Mouse (Mus musculus) liver, embryonic 14.5 days (tissue): ENCODE measurements around the gene Epm2aip1. TPM values are rescaled to one million over a fixed set of nuclear protein-coding genes. Genes with fewer than 3 reads are reported as not detected.

ENCODE experiments used
- ATAC-seq: fragments of 200-750 bp; cut with Nextera tagmentation; 2 replicates; pipeline ENCODE4 v1.8.0; 2017; ENCODE audit warnings: moderate number of reproducible peaks, mild to moderate bottlenecking, moderate library complexity; ENCODE audit not compliant: insufficient read depth
- DNase-seq, 3 experiments: peaks; one replicate each; pipeline ENCODE4 v3.0.0-alpha.2; 2012 to 2013; ENCODE audit warnings: low read depth in 3 of 3, low spot score in 3 of 3
- H3K27ac ChIP-seq: fragments of 300-500 bp; sonication (generic); 2 replicates; pipeline ENCODE4 v1.5.1; 2014; ENCODE audit warnings: moderate library complexity, mild to moderate bottlenecking, control low read depth, inconsistent platforms
- H3K27me3 ChIP-seq: fragments of 300-500 bp; sonication (generic); 2 replicates; pipeline ENCODE4 v1.6.1; 2014; ENCODE audit warnings: mild to moderate bottlenecking, low read length, moderate library complexity; ENCODE audit not compliant: control insufficient read depth, insufficient read depth
- H3K36me3 ChIP-seq: fragments of 300-500 bp; sonication (generic); replicated peaks from 2 replicates; pipeline ENCODE4 v1.6.1; 2014; ENCODE audit warnings: low read depth; ENCODE audit not compliant: control insufficient read depth, insufficient read depth
- H3K4me1 ChIP-seq, 2 experiments: fragments of 200-500 bp in 1 of 2; fragments of 300-500 bp in 1 of 2; sonication (generic) in 1 of 2; replicated peaks; 2 replicates each; pipeline ENCODE4 v1.6.1; 2012 to 2014; ENCODE audit warnings: antibody characterized with exemption in 1 of 2, inconsistent platforms in 1 of 2, low read length in 1 of 2; ENCODE audit not compliant: control insufficient read depth in 2 of 2, insufficient read depth in 2 of 2
- H3K4me2 ChIP-seq: fragments of 300-500 bp; sonication (generic); 2 replicates; pipeline ENCODE4 v1.6.1; 2014; ENCODE audit warnings: low read depth, mild to moderate bottlenecking, control low read depth, moderate library complexity
- H3K4me3 ChIP-seq, 2 experiments: fragments of 200-500 bp in 1 of 2; fragments of 300-500 bp in 1 of 2; sonication (generic) in 1 of 2; 2 replicates each; pipeline ENCODE4 v1.5.1; 2012 to 2014; ENCODE audit warnings: low read depth in 2 of 2, low read length in 2 of 2, mild to moderate bottlenecking in 2 of 2, control low read depth in 1 of 2, inconsistent platforms in 1 of 2, moderate library complexity in 1 of 2; ENCODE audit not compliant: insufficient read depth in 1 of 2
- H3K9ac ChIP-seq: fragments of 300-500 bp; sonication (generic); replicated peaks from 2 replicates; pipeline ENCODE4 v1.6.1; 2014; ENCODE audit warnings: mild to moderate bottlenecking, control low read depth, moderate library complexity
- H3K9me3 ChIP-seq: fragments of 300-500 bp; sonication (generic); 2 replicates; pipeline ENCODE4 v1.6.1; 2016; ENCODE audit warnings: low read length, mixed read lengths; ENCODE audit not compliant: control insufficient read depth
- CTCF ChIP-seq: IDR thresholded peaks from 2 replicates; pipeline ENCODE4 v1.5.1; 2016; ENCODE audit warnings: antibody characterized with exemption, low read depth, control low read depth
- EP300 ChIP-seq: IDR thresholded peaks from 2 replicates; pipeline ENCODE4 v1.6.1; 2016; ENCODE audit warnings: antibody characterized with exemption, low read depth
- WGBS: fragments of 180-500 bp; shearing (Covaris S2); extraction: QIAGEN DNeasy Blood & Tissue Kit; methylation state at CpG from one replicate; pipeline ENCODE4 v1.1.7; 2014; ENCODE audit not compliant: insufficient replicate concordance; 5-methylcytosine and 5-hydroxymethylcytosine counted together
- polyA plus RNA-seq, 2 experiments: library from polyadenylated mRNA; depleted of rRNA in 1 of 2; stranded (reverse) in 1 of 2; unstranded in 1 of 2; fragments of >200 nt; fragmentation: Nextera tagmentation in 1 of 2; extraction: Ambion mirVana in 1 of 2; gene quantifications; 2 replicates each; pipeline versions ENCODE4 v1.2.1 to v1.2.3; 2012 to 2014

Epm2aip1 gene
- polyA plus RNA-seq, 2 experiments = 8.1 to 9.0 TPM

GRCm38 (mm10) chr9:111298606-111299005, 26.9 kb downstream of the Epm2aip1 start:
- Histone ChIP-seq H3K4me3 (no peak overlapping the region), H3K4me1 (no peaks in the 10 kb centered on the region), H3K9me3 (no peaks in the 10 kb centered on the region), H3K36me3 (no peaks in the 10 kb centered on the region), H3K27me3 (no peaks in the 10 kb centered on the region), H3K9ac (no peak overlapping the region), H3K4me2 (no peak overlapping the region), H3K27ac (no peak overlapping the region)
- no peak for ATAC-seq
- TF ChIP-seq CTCF = no peak
- TF ChIP-seq EP300 = no peak
- 64% methylated on average over 2 of the region's 2 CpGs for WGBS
- no peak for DNase-seq

DNA sequence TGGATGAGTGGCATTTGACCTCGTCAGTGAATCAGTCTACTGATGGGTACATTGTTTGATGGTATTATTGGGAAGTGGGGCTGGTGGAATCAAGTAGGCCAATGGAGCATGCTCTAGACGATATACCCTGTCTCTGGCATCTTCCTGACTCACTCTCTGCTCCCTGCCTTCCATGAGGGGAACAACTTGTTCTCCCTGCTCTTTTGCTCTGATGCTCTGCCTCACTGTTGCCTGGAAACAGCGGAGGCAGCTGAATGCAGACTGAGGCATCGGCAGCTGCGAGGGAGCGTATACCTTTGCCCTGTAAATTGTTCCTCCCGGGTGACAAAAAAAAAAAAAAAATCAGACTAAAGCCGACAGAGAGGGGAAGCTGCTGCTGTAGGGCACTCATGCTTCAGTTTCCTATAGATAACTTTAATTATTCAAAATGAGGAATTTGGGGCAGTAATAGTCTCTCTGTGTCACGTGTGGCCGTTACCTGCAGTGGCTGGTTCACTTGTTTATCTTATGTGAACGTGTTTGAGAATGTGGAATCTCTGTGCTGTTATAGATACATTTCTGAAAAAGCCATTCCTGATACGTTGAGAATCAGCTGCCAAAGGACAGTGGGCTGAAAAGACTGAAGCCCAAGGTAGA, 30.6 kb downstream of the Epm2aip1 start:
- H3K9me3 ChIP-seq = no peaks in the 10 kb centered on the region
- 53% methylated on average over 12 of the region's 12 CpGs for WGBS

DNA sequence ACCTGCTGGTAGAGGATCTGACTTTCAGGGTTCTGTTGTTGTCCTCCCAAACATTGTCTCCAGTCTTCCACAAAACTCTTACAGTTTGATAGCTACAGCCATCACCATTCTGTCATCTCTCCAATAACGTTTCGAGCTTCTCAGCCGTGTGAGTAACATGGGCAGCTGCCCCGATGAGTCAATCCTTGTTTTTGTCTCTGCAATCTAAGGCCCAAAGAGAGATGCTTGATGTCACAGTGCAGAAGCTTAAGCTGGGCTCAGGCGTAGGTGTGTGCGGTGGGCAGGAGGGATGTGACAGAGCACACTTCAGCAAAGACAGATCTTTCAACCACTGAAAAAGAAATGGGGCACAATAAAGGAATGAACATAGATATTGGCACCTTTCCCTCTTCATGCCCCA, 32.3 kb downstream of the Epm2aip1 start:
- Histone ChIP-seq H3K9ac (no peak overlapping the region), H3K27me3 (peaks cover under 1% of the 10 kb centered on the region; the same call in 1 of the 2 replicates), H3K4me1 (no peaks in the 10 kb centered on the region), H3K4me3 (no peak overlapping the region), H3K36me3 (no peaks in the 10 kb centered on the region), H3K9me3 (no peaks in the 10 kb centered on the region), H3K27ac (no peak overlapping the region), H3K4me2 (no peak overlapping the region)
- WGBS = 67% methylated on average over 6 of the region's 6 CpGs
- no peak for ATAC-seq
- TF ChIP-seq EP300 (no peak), CTCF (no peak)
- no peak for DNase-seq

More for the DNA sequence above, 30.6 kb downstream of the Epm2aip1 start:
- Histone ChIP-seq H3K4me3 (no peak overlapping the region), H3K27ac (no peak overlapping the region), H3K4me1 (no peaks in the 10 kb centered on the region), H3K9ac (no peak overlapping the region), H3K27me3 (no peaks in the 10 kb centered on the region), H3K4me2 (no peak overlapping the region), H3K36me3 (no peaks in the 10 kb centered on the region)
- ATAC-seq (no peak), DNase-seq (no peak)
- no peak for TF ChIP-seq EP300
- no peak for TF ChIP-seq CTCF

GRCm38 (mm10) chr9:111306142-111306541, 34.4 kb downstream of the Epm2aip1 start:
- no peak for ATAC-seq
- TF ChIP-seq EP300 = no peak
- no peak for TF ChIP-seq CTCF

DNA sequence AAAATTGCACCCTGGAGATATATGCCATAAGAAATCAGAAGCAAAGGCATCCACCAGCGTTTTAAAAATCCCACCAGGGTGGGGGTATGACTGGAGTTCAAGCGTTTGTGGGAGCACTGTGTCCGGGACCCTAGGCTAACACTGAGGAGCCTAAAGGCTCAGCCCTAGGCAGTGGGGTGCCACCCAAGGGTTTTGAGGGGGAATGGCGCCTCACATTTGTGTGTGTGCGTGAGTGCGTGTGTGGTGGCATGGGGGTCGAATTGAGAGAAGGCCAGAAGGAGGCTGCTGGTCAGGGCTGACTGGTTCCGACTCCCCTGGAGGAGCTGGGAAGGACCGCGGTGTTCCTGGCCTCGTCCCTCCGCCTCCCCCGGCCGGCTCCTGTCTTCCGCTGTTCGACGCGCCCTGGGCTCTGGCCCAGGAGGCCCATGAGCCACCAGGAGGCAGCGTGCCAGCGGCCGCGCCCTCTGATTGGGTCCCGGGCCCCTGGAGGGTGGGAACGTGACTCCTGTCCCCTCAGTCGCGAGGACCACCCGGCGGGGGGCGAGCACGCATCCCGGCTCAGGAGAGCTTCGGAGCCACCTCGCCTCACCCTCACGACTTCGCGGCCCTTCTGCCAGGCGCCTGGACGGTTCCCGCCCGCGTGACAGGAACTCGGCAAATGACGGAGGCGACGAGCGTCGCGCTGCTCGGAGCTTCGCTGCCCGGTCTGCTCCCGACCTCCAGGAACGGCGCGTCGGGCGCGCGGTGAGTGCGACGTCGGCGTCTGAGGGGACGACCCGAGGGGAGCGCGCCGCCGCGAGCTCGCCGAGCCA, 39.5 kb downstream of the Epm2aip1 start, which contains the start of gene Trank1:
Gene Trank1 (plus strand): TSS at position 709 of the 812 bp plus-strand sequence.
- Histone ChIP-seq H3K9ac (no peak within 1 kb of the TSS), H3K9me3 (no peaks in the 10 kb centered on the region), H3K27ac (no peak within 1 kb of the TSS), H3K27me3 (peaks cover 55% of the 10 kb centered on the region), H3K4me1 (no peaks in the 10 kb centered on the region), H3K4me3 (peak within 1 kb of the TSS in 1 of 2 experiments; percentile 26; a peak in 1 of 4 replicates), H3K36me3 (no peaks in the 10 kb centered on the region), H3K4me2 (peak within 1 kb of the TSS; percentile 28)
- TF ChIP-seq EP300 (no peak), CTCF (no peak)
- ATAC-seq (no peak), DNase-seq (no peak)
- 10% methylated on average over 70 of the region's 72 CpGs for WGBS

More at GRCm38 (mm10) chr9:111306142-111306541, 34.4 kb downstream of the Epm2aip1 start:
- Histone ChIP-seq H3K36me3 (no peaks in the 10 kb centered on the region), H3K4me1 (no peaks in the 10 kb centered on the region), H3K4me2 (no peak overlapping the region), H3K9me3 (no peaks in the 10 kb centered on the region), H3K27me3 (peaks cover 18% of the 10 kb centered on the region), H3K9ac (no peak overlapping the region), H3K4me3 (no peak overlapping the region), H3K27ac (no peak overlapping the region)
- DNase-seq = no peak
- WGBS = 56% methylated on average over 7 of the region's 7 CpGs
